Mouse (Mus musculus): ENCODE results near the gene Raver1.

Raver1 gene

DNA sequence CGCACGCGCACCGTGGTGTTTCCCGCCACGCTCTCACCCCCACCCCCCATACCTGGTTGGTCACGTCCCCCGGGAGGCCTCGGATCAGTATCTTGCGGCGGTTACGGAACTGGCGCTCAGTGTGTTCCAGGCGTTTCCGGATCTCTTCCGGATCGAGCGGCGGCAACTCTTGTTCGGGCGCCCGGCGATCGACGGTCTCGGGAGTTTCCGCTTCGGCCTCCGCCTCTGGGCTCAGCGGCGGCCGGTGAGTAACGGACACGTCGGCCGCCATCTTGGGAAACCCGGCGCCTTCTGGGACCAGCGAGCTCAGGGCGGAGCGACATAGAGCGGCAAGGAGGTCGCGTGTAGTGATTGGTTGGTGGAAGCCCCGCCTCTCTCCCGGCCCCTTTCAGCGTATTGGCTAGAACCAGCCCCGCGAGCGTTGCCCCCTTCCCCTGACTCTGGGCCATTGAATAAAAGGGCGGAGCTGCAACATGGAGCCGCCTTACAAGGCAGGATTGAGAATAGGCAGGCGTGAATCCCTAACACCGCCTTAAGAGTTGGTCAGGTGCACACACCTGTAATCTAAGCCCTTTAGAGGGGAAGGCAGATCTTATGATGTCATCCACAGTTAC is at the start of gene Raver1, which contains the start of gene Gm38431:
Gene Raver1 (minus strand): TSS at position 302 of the 614 bp plus-strand sequence.
Gene Gm38431 (minus strand): TSS at position 291 of the 614 bp plus-strand sequence.
- DNase-seq (ENCODE audit: low read depth, low spot score): peak; percentile 92

DNA sequence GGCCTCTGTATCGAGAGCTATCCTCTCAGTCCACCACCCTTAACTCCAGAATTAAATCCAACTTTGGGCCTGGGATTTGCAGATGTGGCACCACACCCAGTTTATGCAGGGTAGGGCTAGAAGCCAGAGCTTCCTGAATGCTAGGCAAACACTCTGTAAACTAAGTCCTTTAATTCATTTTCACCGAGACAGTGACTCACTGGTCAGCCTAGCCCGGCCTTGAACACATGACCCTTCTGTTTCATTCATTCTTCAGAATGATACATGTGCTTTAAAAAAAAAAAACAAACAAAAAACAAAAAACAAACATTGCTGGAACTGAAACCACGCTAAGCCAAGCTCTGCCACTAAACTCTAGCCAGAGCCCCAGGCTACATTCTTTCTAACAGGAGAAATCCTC is 46.6 kb upstream of the Raver1 start:
- DNase-seq (ENCODE audit: low read depth, low spot score): no peak

DNA sequence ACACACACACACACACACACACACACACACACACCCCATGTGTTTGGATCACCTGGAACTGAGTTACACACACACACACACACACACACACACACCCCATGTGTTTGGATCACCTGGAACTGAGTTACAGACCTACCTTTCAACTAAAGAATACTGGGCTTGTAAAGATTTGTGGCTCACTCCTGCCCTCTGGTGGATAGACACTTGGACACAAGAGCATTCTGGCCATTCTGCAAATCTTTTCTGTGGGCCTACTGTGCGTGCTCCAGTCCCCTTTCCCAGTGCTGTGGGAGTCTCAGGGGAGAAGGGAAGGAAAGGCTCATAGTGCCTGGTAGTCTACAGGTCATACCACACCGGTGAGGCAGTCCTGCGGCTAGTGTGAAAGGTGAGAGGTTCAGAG is 45.4 kb upstream of the Raver1 start:
- DNase-seq (ENCODE audit: low read depth, low spot score): no peak

DNA sequence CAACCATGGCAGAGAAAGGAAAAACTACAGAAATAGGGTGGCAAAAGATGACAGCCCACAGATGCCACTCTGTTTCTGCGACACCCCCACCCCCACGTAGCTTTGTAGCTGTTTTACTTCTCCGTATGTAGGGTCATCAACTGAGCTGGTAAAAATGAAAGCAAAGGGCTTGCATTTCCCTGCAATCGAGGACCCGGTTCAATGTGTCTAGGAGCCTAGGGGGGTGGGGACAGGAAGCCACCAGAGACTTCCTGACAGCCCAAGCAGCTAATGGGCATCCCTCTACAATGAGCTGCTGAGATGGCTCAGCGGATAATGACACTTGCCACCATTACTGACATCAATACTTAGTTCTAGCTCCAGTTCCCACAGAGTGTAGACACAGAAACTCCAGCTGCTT is 44.6 kb upstream of the Raver1 start:
- DNase-seq (ENCODE audit: low read depth, low spot score): no peak

DNA sequence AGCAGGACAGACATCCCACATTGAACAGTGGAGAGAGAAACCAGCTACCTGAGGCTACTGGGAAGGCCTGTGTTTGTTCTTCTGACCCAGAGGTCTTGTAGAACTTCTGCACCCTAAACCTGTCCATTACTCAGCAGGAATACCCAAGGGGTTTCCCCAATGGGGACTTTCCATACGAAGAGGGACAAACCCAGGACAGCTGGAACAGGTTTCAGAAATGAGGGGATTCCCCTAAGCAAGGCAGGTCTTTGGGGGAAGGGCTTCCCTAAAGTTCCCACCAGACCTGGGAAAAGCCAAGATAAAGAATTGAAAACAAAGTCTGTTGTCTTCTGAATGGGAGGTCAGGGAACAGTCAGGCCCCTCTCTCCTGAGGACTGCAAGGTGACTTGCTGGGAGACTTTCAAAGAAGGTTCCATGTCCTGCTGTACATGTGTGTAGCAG is 44.2 kb upstream of the Raver1 start:
- no peak for DNase-seq (ENCODE audit: low read depth, low spot score)

DNA sequence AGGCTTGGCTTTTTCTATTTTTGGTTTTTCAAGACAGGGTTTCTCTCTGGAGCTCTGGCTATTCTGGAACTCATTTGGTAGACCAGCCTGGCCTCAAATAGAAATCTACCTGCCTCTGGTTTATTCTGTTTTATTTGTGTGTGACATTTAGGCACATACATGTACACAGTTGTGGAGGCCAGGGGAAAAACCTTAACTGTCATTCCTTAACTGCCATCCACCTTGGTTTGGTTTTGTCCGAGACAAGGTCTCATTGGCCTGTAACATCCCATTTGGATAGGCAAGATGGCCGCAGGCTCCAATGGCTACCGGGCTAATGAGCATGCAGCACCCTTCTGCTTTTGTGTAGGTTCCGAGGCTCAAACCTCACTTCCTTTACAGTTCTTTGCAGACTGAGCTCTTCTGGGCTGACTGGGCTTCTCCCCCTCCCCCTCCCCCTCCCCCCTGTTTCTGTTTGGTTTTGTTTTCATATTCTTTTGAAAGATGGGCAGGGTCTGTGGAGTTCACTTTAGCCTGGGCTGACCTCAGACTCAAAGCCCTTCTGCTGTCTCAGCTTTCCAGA is 43.6 kb upstream of the Raver1 start:
- no peak for DNase-seq (ENCODE audit: low read depth, low spot score)

DNA sequence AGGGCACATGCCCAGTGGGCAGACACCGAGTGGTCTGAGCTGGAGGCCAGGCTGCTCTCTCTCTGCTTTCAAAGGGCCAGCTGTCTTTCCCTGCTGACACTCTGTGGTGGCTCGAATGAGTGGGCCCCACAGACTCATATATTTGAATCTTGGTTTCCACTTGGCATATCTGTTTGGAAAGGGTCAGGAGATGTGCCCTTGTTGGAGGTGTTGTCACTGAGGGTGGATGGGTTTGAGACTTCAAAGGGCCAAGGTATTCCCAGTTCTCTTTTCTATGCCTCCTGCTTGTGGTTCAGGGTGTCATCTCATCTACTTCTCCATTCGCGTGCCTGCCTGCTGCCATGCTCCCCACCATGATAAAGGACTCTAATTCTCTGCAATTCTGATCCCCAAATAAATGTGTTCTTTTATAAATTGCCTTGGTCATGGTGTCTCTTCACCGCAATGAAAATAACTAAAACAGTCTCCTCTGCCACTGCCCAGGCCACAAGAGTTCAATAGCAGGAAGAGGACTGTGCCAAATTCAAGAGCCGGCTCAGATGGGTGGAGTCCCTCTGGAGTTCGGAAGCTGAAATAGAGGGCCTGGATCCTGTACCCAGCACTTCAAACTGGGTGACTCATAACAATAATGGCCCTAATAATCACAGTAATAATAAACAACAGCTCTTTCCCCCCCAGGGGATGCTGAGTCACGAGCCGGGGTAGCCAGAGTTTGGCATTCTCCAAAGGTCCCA is 43.0 kb upstream of the Raver1 start:
- DNase-seq (ENCODE audit: low read depth, low spot score): no peak

DNA sequence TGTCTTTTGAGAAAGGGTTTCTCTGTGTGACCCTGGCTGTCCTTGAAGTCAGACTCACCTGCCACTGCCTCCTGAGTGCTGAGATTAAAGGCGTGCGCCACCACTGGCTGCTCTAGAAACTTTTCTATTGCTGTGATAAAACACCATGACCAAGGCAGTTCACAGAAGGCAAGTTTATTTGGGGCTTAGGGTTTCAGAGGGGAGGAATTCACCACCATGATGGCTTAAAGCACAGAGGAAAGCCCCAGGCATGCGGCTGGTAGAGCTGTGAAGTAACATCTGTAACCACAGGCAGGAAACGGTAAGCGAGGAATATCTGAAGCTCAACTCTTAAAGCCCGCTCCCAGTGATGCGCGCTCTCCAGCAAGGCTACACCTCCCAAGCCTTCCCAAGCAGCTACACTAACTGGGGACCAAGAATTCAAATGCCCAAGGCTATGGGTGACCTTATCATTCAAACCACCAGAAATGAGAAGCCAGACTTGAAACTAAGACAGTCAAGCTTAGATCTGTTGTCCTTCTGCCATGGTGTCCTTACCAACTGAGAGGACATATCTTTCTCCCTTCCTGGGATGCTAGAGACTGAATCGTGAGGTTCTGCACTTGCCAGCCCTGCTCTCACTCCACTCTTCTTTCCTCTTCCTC is 41.4 kb upstream of the Raver1 start:
- no peak for DNase-seq (ENCODE audit: low read depth, low spot score)

DNA sequence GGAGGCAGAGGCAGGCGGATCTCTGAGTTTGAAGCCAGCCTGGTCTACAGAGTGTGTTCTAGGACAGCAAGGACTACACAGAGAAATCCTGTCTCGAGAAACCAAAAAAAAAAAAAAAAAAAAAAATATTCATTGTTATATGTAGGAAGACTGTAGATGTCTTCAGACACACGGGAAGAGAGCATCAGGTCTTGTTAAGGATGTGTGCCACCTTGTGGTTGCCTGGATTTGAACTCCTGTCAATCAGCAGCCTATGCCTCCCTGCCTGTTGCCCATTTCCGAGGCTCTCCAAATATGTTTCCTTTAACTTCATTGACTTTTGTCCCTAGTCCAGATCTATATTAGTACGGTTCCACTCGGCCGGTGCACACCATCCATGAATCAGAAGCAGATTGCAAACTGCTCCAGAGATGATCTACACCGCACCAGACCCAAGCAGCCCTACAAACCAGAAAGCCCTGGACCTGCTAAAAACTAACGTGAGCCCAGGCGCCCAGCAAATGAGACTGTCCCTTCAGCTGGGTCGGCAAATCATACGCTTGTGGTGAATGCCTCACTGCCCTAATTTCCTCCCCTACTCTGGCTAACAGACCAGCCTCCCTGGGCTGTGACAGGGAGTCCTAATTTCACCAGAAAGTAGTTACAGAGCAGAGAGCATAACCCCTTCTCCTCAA is 40.4 kb upstream of the Raver1 start:
- no peak for DNase-seq (ENCODE audit: low read depth, low spot score)

DNA sequence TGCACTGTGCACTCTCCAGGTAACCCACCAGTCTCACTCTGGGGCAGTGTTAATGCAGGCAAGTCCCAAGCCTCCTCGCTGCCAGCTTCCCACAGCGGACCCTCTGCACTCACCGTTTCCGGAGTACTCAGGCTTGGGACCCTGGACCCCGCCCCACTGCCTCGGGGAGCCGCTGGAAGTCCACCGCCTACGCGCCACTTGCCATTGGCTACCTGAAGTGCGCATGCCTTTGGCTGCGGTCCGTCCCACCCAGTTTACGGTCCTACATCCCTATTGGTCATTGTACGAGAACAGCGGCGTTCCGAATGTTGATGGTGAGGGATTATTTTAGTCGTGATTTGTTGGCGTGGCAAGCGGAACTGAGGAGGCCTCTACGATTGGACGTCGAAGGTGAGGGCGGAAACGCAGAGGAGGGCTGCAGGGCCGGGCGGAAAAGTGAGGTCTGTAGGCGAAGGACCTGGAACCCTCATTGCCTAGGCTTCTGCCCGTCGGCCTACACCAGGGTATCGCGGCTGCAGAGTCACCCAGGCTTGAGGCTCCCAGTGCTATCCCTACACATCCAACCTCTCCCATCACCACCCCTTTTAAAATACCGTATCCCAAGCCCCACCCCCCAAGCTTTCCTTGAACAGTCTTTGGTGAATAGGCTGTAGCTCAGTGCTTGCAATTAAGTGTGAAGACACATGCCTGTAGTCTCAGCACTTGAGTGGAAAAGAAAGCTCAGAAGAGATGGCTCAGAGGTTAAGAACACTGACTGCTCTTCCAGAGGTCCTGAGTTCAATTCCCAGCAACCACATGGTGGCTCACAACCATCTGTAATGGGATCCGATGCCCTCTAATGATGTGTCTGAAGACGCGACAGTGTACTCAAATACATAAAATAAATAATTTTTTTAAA is 39.5 kb upstream of the Raver1 start, which contains the start of gene Tyk2:
Gene Tyk2 (minus strand): TSS at position 185 of the 898 bp plus-strand sequence.
- DNase-seq (ENCODE audit: low read depth, low spot score): peak; percentile 74

DNA sequence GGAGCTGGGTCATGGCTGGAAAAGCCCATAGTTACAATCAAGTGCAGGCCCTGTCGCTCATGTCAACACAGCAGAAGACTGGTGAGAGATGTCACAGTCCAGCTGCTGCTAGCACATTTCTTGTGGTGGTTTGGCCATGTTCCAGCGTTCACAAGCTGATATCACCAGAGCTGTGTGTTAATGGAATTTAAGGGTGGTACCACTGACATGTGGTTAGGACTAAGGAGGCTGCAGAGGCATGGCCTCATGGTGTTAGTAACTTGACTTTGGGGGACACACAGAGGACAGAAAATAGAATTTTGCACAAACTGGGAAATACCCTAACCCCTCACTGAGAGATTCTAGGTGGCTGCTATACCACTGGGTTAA is 34.4 kb upstream of the Raver1 start:
- DNase-seq (ENCODE audit: low read depth, low spot score): no peak

DNA sequence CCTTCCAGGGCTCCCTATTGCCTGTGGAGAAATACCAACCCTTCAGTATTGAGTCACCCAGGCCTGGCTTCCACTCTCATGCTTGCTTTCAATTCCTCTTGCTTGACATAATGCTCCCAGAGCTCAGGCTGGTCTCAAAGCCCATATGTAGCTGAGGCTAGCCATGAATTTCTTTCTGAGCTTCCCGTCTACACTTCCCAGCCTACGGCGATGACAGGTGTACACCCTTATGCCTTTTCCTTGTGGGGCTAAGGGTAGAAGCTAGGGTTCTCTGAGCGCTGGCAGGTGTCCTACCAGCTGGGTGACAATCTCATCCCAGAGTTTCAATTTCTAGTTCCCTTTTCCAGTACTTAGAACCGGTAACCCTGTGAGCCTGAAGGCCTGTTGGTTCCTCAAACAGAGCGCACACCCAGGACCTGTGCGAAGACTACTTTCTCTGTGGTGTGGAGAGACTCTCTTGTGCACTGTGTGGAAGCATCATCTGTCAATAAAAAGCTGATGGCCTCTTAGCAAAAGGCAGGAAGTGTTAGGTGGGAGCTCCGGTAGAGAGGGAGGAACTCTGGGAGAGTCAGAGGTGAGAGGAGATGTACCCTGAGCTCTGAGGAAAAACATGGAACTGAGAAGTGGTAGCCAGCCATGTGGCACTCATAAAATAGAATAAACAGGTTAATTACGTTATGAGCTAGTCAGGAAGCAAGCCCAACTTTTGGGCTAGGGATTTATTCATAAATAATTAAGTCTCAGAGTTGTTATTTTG is 33.9 kb upstream of the Raver1 start:
- no peak for DNase-seq (ENCODE audit: low read depth, low spot score)

DNA sequence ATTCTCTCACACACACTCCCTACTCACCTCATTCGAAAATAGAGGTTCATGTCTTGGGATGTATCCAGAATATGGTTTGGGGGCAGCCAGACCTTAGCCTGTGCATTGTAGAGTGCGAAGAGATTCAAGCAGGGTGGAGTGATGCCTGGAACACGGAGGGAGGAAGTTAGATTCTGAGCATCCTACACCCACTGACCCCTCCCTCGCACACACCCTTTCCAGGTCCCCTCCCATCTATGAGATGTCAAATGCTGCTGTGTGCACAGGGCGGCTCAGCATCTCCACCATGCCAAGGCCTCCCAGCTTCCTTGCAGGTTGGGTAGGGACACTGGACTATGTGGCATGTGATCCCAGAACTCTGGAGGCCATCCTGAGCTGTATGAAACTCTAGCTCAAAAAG is 33.0 kb upstream of the Raver1 start:
- DNase-seq (ENCODE audit: low read depth, low spot score): no peak

DNA sequence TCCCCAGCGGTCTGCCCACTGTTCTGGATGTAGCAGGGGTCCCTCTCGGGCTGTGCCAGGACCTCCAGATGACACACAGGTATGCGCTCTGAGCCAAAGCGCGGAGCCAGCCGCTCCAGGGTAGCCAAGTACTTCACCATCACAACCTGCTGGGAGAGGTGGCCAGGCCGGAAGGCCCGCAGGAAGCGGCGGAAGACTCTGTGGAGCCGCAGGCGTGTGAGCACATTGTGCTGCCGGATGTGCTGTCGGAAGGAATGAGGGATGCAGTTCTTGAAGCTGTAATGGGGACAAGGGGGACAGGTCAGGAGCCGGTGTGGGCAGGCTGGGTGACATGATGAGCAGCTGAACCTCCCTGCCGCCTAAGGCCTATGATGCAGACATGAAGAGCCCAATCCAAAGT is 29.7 kb upstream of the Raver1 start:
- no peak for DNase-seq (ENCODE audit: low read depth, low spot score)

DNA sequence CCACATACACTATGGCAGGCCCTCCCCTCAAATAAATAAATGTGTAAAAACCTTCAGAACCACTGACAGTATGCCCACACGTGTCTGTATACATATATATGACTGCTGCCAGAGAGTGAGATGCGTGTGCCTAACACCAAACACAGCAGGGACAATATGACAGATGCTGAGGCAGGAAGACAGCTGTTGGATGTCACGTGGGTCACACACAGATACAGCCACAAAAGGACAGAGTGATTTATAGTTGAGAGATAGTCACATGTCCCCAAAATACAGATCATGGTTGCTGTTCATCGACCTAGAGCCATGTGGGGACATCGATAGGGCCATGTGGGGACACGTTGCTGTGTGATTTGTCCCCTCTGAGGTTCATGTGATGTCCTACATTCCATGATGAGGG is 25.3 kb upstream of the Raver1 start:
- DNase-seq (ENCODE audit: low read depth, low spot score): no peak

DNA sequence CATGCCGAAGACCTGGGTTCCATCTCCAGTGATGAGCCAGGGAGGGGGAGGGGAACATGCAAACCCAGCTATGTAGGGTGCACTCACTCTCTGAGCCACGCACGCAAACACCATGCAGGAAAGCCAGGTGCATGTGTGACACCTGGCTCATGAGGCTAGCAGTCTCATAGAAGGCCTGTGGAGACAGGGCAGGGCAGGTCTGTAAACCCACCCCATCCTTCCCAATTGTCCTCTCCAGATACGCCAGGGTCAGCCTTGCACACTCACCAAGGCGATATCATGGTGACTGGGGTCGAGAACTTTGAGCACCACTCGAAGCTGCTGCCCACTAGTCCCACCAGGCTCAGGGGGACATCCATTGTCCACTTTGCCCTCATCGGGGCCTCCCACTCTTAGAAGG is 23.3 kb upstream of the Raver1 start:
- DNase-seq (ENCODE audit: low read depth, low spot score): no peak

DNA sequence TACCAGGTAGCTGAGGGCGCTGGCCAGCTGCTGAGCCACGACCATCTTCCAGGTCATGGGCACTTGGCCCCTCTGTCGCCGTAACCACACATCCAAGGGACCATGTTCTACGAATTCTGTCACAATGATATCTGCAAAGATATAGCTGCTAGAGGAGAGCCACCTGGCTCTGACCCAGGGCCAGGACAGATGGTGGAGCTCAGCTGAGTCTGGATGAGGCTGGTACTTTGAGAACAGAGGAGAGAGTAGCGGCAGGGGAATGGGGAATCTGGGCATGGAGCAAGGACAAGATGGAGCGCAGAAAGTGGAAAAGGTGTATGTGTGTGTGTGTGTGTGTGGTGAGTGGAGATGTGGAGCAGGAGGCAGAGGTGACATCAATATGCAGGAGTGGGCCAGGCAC is 22.4 kb upstream of the Raver1 start:
- no peak for DNase-seq (ENCODE audit: low read depth, low spot score)

DNA sequence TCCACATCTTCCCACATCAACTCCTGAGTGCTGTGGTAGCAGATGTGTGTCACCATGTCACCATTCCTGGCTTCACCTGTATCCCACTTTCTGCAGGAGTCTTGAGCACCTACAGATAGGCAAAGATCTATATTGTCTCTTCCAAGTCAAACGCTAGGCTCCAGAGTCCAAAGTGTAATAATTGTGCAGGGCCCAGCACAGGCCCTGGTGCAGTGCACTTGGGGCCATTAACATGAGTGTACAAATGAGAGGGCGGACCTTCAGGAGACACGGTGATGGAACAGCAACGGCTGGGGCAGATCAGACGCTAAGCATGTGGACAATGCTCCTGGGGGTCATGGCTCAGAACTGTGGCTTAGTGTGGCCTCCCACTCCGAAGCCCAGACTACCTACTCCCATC is 21.9 kb upstream of the Raver1 start:
- DNase-seq (ENCODE audit: low read depth, low spot score): no peak

DNA sequence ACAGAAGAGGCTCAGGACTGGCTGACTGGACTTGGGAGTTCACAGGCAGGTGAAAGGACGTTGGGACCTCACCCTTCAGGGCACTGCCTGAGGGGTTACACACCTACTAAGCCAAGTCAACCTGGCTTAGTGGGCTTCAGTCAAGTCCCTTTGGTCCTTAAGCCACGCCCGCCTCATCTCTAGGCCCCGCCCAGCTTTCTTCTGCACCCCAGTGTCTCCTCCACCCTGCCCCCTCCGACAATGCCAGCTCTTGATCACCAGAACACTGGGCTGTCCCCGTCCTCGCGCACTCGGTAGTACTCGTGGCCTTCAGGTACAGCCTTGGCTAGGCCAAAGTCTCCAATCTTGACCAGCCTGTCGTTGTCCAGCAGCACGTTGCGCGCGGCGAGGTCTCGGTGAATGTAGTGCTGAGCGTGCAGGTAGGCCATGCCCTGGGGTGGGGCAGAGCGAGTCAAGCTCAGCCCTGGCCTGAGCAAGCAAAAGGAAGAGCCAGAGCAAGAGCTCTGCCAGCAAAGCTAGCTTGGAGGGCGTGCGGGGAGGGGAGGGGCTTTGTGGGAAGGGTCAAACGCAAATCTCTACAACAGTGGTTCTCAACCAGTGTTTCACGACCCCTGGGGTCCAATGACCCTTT is 15.9 kb upstream of the Raver1 start:
- no peak for DNase-seq (ENCODE audit: low read depth, low spot score)
